Mouse (Mus musculus) brain, embryonic 18.5 days (tissue): ENCODE measurements around the gene Trit1.
"Not testable (repeated sequence)": the region's sequence is repeated elsewhere in the genome, so short reads cannot be mapped to it uniquely, and the experiment has no call there.

Experiments
- DNase-seq: peaks from one replicate; pipeline ENCODE4 v3.0.0-alpha.2; 2012; ENCODE audit warnings: low read depth, low spot score

Trit1 gene

DNA sequence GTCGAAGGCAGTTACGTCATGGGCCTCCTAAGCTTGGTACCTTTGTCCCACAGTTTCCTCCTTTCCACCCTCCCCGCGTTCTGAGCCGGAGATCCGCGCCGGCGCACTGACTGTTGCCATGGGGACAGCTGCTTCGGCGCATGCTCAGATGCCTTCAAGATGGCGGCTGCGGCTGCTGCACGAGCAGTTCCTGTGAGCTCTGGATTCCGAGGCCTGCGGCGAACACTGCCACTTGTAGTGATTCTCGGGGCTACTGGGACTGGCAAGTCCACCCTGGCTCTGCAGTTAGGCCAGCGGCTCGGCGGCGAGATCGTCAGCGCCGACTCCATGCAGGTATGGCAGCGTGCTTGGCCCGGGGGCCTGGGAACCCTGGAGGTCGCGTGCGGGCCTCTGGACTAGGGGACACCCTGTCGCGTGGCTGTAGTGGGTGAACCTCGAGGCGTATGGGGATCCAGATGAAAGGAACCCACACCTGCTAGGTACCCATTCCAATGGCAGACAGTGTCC lies at the start of gene Trit1:
Trit1 (plus strand) TSS at position 147 of the 507 bp plus-strand sequence.
- peak; percentile 94 for DNase-seq

DNA sequence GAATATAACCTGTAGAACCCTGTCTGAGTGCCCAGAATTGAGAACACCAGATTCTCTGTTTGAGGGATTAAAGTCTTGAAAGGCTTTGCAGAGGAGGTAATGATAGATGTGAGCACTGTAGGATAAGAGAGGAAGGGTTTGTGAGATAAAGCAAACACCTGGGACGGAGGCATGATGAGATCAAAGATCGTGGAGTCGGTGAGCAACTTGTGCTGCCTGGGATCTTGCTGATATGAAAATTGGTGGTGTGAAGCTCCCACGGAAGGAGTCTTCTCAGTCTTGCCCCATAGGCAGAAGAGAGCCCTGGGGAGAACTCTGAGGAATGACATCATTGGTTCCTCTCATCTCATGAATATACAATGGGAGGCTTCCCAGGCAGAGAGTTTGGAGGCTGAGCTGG lies 48.3 kb upstream of the Trit1 start:
- DNase-seq, result no peak

DNA sequence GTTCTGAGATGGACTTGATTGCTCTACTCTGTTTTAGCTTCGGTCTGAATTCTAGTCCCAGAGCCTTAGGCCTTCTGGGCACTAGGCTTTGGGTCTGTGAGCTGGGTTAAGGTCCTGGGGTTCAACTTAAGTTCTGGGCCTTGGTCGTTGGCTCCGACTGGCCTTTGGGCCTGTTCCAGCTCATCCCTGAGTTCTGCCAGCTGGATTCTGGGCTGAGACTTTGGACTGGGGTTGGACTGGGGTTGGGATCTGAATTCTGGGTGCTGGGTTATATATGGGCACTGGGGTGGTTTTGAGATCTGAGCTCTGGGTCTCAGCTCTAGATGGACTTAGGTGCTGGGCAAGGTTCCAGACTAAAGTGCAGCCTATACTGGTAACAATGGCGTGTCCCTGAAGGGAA lies 45.2 kb upstream of the Trit1 start:
- no peak for DNase-seq

DNA sequence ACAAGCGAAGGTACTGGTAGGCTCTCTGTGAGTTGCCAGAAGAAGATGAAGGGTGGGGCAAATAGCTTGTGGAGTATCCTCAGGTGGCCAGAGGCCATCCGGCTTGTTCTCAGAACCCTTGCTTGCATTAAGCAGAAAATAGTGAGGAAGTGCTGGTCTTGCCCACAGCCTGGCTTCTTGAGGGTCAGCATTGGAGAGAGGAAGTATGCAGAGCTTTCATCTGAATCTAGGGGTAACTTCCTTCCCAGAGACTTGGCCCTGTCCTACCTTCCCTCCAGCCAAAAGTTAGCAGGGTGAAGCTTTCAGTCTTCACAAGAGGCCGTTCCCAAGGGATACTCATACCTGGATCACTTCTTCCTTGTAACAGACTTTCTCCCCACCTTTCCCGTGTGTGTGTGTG lies 44.8 kb upstream of the Trit1 start:
- no peak for DNase-seq

DNA sequence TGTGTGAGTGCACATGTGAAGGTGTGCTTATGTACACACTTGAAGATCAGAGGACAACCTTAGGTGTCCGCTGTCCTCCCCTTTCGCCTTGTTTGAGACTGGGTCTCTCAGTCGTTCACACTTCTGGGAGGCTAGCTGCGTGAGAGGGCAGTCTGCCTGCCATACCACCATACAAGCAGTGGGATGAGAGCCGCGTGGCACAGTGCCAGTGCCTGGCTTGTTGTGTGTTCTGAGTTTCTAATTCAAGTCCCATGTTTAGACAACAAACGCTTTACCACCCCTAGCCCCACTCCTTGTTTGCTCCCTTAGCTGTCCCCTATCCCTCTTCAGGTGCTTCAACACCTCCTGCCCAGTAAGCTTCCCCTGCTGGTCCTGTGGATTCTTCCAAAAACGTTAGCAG lies 44.3 kb upstream of the Trit1 start:
- no peak for DNase-seq

DNA sequence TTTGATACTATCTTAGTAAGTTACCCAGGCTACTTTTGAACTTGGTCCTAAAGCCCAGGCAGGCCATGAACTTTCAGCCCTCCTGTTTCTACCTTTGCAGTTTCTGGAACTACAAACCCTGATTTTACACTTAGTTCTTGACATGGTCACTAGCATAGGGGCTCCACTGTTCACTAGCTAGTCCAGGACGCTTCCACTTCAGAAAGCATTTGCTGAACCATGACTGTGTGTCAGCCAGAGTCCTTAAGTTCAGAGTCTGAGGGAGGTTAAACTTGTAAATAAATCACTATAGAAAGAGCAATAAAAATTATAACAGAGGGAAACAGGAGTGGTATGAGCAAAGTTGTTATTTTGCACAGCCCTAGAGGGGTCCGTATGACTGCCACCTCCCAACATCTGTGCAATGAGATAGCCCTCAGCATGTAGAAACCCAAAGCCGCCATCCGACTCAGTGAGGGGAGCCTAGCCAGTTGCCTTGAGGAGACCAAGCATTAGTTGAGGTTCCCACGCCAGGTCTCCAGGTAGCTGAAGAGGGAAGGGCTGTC lies 41.3 kb upstream of the Trit1 start:
- DNase-seq, result no peak

DNA sequence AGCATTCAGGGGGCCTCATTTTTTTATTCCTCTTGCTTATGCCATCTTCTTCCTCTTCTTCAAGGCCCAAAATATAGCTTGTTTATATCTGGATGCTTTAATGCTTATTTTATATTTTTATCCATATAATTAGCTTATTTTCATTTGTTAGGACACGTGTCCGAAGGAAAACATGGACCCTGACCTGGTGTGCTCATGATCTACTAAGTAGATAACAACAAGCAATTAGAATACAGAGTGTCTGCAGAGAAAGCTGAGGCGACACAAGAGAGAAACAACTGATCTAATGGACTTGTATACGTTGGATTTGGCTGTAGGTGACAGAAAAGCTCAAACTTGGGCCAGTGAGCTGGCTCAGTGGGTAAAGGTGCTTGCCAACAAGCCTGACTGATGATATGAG lies 39.5 kb upstream of the Trit1 start:
- DNase-seq, result no peak

DNA sequence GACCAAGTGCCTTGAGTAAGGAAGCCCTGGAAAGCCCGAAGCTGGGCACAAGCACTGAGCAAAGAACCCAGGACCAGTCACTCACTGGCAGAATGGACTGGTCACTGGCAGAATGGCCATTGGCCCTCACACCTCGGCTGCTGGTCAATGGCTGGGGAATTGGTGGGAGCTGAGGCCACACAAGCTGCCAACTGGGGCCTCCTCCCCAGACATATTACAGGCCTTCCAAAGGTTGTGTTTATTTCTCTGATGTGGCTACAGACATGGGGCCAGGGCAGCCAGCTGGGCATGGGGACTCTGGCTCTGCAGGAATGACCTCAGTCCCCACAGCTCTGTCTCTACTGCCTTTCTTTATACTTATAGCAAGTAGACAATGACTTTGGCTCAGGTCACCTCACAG lies 37.5 kb upstream of the Trit1 start:
- DNase-seq, result no peak

DNA sequence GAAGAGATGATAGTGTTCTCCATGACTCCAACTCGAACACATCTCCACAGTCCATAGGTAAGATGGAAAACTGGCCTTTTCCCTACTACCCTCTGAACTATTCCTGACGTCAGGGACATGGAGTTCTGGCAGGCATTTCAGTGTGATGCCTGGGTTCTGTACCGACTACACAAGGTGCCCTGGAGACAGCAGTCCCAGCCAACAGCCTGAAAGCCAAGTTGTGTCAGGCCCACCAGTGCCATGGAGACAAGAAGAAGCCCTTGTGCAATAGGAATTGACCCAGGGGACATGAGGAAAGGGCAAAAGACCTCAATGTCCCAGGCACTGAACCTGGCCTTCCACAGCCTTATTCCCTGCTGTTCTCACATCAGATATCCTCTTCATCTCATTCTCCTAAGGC lies 36.6 kb upstream of the Trit1 start:
- no peak for DNase-seq

DNA sequence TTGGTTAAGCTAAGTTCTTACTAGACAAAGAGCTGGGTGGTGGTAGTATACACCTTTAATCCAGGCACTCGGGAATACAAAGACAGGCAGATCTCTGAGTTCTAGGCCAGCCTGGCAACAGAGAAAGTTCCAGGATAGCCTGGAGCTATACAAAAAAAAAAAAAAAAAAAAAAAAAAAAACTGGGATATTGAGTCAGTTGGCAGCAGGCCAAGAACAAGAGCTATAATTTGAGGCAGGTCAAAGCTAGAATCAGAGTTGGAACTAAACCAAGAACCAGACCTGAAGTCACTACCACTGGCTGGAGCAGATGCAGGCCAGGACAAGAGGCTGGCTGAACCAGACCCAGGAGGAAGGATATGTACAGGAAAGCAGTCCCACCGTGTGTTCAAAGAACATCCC lies 35.7 kb upstream of the Trit1 start:
- DNase-seq, result no peak

DNA sequence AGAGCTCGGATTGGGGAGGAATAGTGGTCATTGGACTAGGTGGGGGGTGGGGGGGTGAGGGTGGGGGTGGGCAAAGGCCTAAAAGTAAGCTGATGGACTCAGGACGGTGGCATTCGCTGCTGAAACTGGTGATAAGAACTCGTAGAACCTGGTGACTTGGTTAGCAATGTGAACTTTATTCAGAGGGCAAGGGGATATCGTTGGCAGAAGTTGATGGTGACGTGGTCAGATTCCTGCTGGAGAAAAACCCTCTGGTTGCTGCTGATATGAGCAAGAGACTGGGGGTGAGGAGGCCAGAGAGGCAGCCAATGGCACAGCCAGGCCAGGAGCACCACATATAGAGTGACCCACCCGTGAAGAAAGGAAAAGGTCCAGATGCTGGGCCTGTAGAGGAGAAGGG lies 35.2 kb upstream of the Trit1 start:
- DNase-seq, result no peak

DNA sequence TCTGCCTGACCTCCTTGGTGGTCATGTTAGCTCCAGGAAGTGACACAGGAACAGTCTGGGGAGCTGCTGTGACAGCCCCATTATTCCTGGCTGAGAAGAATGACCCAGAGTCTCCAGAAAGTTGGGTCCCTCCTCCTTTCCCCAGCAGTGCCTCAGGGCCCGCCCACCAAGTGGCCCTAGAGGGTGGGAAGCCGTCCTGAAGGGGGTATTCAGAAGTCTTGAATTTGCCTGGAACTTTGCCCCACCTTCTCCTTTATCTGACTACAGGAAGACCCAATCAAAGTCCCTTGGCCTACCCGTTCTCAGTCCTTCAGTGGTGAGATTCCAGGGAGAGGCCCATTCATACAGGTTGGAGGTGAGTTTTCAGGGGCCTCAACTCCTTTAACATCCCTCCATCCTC lies 34.5 kb upstream of the Trit1 start:
- no peak for DNase-seq

DNA sequence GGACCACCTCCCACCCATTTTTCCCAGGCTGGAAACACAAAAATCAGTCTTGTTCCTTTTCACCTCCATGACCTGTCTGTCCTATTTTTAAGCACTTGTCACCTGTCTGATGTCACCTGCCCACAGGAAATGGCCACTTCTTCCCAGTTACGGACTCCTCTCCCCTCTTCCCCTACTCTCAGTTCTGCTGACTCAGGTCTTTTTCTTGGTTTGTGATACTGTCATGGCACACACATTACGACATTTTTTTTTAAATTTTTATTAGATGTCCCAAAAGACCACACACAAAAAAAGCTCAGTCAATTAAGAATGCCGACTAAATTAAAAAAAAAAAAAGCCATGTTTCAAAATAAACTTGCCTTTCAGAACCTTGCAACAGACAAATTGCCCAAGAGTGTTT lies 33.9 kb upstream of the Trit1 start:
- DNase-seq, result no peak

DNA sequence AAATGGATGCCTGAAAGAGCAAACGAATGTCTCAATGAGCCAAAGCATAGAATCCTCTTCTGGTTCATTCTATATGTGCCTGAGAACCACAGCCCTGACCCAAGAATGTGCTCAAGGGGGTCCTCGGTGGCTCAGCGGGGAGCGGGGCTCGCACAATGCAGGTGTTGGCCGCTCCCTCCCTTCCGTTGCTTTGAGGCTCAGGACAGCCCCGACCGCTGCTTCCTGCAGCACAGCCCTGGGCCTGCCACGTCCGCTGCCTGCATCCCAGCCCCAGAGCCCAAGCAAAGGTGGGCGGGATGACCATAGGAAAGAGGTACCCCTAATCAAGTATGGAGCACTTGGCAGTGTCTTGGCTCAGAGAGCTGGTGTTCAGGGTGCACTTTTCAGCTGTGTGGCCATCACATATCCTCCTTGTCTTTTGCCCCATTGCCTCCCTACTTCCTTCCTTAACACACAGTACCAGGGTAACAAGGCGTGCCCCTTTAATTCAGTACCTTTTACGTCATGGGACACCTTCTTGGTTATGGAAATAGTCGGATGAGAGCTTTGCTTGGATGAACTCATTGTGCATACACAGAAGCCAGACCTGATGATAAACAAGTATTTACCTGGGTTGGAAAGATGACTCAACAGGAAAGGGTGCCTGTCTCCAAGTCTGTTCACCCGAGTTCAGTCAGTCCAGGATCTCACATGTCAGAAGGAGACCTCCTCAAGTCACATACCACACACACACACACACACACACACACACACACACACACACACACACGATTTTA lies 32.7 kb upstream of the Trit1 start:
- DNase-seq, result no peak

DNA sequence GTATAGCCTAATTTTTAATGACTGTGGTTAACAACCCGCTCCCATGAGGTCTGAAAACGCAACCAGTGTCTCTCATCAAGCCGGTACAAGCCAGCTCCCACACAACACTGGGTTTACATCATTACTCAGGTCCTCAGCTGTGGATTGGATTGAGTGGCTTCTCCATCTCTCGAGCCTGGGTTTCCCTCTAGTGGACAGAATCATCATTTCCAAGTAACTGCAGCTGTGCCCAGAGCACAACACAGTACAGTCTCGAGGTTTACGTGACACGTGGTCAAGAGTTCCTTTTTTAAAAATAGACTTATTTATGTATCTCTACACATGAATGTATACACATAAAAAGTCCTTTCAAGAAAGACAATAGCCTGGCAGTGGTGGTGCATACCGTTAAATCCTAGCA lies 31.3 kb upstream of the Trit1 start:
- DNase-seq, result no peak

DNA sequence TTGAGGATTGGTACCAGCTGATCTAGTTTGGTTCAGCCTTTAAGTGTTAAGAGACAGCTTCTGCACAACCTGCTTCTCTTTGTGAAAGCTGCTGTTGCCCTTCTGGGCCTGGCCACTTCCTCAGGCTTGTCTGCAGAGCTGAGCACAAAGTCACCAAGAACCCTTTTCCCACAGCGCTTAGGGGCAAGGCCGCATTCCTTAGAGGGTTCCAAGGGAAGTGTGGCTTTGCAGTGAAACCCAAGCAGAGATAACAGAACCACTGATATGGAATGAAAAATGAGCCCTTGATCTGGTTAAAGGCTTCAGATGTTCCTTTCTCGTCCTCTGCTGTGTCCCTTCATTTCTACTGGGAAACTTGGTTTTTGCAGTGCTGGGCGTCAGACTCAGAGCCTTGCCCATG lies 29.0 kb upstream of the Trit1 start:
- no peak for DNase-seq

DNA sequence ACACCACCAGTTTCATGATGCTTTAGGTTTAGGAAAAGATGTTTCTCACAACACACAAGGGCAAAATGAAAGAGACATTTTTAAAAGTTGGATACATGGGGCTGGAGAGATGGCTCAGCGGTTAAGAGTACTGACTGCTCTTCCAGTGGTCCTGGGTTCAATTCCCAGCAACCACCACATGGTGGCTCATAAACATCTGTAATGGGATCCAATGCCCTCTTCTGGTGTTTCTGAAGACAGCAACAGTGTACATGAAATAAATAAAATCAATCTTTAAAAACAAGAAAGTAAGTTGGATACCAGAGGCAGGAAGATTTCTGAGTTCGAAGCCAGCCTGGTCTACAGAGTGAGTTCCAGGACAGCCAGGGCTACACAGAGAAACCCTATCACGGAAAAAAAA lies 28.4 kb upstream of the Trit1 start:
- DNase-seq, result not testable (repeated sequence)

DNA sequence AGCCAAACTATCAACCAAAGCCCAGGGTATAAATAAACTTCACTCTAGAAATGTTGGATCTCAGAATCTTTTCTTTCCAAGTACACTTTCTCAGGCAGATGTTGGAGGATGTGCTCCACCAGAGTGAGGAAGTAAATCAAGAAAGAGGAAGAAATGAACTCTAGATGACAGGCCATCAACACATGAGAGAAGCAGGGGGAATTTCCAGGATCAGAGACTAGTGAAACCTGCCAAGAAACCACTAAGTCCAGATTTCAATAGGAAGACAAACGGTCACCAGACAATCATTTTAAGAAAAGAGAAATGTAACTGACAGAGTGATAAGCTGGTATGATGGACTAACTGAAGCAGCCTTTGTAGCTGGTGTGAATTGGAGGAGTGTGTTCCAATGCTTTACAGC lies 25.2 kb upstream of the Trit1 start:
- DNase-seq, result no peak

DNA sequence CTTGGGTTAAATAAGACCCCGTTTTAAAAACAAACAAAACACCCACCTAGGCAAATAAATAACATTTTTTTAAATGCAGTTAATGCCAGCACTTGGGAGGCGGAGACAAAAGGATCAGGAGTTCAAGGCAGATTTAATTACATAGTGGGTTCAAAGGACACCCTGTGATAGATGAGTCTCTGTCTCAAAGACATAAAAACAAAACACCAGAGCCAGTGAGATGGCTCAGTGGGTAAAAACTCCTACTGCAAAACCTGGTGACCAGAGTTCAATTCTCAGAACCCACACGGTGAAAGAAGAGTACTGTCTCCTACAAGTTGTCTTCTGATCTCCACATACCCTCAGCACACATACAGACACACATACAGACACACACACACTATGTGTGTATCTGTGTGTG lies 24.1 kb upstream of the Trit1 start:
- DNase-seq, result no peak

DNA sequence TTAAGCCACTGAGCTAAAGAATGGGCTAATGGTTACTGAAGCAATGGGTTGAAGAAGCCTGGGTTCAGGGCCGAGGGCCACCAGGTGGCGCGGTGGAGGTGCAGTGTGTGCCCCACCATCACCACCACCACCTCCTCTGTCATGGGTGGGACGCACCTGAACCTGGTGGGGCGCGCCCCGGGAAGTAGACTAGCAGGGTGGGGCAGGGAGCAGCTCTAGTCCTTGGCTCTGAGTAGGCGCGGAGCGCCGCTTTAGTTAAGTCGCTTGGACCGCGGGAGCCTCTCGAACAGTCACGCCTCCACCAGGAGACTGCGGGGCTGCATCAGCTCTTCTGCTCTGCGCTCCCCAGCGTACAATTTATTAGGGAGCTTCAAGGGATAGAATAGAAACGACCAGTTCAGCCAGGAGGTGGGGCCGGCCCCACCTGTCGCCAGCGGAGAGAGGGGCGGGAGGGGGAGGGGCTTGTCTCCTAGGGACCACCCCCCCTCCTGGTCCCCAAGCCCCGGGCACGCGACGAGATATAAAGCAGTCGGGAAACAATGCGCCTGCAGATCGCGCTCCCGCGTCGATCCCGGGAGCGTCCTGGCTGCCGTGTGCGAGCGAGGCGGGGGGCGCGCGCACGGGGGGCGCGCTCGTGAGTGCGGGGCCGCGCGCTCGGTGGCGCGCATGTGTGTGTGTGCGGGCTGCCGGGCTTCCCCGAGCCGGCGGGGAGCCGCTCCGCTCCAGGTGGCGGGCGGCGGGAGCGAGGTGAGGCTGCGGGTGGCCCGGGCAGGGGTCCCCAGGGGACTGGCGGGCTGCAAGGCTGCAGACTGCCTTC lies 20.8 kb upstream of the Trit1 start, which contains the start of gene Mycl:
Mycl (plus strand) TSS at position 249 of the 817 bp plus-strand sequence.
- peak; percentile 88 for DNase-seq

DNA sequence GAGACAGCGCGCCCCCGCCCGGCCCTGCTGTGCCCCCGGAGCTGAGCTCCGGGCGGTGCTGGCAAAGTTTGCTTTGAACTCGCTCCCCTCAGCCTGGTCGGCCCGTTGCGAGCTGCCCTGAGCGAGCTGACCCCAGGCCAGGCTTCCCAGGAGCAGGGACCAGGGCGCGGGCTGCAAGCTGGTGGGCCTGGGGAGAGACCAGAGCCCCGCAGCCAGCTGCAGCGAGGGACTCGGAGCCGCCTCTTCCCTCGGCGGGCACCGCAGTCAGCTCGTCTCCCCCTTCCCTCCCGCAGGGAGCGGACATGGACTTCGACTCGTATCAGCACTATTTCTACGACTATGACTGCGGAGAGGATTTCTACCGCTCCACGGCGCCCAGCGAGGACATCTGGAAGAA lies 20.2 kb upstream of the Trit1 start:
- DNase-seq, result no peak

DNA sequence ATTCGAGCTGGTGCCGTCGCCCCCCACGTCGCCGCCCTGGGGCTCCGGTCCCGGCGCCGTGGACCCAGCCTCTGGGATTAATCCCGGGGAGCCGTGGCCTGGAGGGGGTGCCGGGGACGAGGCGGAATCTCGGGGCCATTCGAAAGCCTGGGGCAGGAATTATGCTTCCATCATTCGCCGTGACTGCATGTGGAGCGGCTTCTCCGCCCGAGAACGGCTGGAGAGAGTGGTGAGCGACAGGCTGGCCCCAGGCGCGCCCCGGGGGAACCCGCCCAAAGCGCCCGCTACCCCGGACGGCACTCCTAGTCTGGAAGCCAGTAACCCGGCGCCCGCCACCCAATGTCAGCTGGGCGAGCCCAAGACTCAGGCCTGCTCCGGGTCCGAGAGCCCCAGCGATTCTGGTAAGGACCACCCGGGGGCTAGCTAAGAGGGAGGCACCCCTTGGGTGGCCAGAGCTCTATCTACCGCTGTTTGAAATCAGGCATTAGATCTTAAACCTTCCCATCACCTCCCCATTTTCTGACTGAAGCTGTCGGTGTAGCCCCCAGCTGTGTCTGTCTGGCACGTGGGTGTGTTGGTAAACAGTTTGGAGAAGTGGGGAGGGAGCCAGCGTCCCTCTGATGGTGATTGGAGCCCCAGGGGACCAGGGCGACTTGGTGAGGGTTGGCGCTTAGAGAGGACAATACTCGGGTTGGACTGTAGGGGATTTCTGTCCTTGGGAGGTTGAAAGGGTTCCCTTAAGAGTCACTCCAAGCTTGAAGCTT lies 19.6 kb upstream of the Trit1 start:
- DNase-seq, result no peak
